Mouse (Mus musculus) urinary bladder, postnatal 25 days (tissue): ENCODE measurements around the gene Gm8369.
"Not testable (repeated sequence)": the region's sequence is repeated elsewhere in the genome, so short reads cannot be mapped to it uniquely, and the experiment has no call there.

Experiments used
- DNase-seq: peaks from one replicate; pipeline ENCODE4 v3.0.0; 2022; ENCODE audit warnings: low spot score

The Gm8369 gene

GRCm38 (mm10) chr19:11516246-11516645 lies 30.5 kb downstream of the Gm8369 start, which contains the start of gene Ms4a6b:
Ms4a6b (plus strand) TSS chr19:11516512.
- no peak for DNase-seq

DNA sequence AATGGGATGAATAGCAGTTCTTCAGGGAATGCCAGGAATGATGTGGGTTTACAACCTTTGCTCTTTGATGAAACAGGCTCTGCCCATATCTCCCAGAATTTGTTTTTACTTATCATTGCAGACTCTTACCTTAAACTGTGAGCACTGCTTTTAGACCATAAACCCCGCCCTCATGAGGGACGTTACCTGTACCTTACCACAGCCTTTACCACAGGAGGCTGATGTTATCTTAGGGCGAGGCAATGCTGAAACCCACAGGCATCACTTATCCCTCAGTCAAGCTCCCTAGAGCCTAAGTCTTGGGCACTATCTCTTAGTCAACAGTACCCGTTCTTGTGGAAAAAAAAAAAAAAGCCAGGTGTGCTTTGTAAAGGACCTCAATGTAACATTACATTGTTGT lies 31.1 kb downstream of the Gm8369 start:
- DNase-seq: no peak

- DNase-seq: not testable (repeated sequence)
Measured at GRCm38 (mm10) chr19:11517373-11517772, 31.6 kb downstream of the Gm8369 start.

DNA sequence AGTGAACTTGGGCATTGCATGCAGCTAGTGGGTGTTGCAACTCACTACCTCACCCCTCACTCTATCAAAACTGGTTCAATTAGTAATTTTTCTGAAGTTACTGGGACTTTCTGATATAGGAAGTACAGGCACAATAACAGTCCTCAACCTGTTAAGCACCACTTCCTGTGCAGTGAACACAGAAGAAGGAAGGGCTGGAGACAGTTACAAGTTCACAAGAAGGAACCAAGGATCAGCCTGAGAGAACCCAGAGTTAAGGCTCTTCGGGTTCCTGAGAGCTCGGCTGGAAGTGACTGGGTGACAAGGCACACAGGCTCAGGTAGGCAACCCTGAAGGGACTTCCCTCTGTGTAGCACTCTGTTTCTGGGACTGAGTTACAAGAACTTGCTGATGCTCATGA lies 32.6 kb downstream of the Gm8369 start:
- not testable (repeated sequence) for DNase-seq

DNA sequence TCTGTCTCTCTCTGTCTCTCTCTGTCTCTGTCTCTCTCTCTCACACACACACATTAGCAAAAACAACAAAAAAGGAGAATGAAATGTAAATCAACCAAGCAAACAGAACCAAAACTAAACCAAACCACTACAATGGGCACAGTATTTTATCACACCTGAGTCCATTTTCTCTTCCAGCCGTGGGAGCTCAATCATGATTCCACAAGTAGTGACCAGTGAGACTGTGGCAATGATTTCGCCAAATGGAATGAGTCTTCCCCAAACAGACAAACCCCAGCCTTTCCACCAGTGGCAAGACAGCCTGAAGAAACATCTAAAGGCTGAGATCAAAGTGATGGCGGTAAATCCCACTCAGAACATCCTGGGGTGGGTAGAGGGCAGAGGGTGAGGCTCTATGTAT lies 34.4 kb downstream of the Gm8369 start:
- DNase-seq: no peak

DNA sequence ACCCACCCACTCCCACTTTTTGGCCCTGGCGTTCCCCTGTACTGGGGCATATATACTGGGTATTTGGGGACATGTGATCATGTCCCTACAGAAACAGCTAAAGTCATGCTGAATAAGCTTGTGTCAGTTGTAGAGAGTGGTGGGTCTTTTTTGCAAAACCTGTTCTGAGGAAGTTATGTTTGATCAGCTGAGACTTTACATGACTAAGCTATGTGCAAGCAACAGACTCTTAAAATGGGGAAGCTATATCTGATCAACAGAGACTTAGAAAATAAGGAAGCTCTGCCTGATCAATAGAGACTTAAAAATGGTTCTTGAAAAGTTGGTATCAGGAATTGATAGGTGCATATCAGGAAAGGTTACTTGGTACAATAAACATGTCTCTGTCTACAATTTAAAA lies 47.7 kb downstream of the Gm8369 start:
- DNase-seq: no peak

- DNase-seq: peak; percentile 6
Measured at GRCm38 (mm10) chr19:11533888-11534445, 48.2 kb downstream of the Gm8369 start.

DNA sequence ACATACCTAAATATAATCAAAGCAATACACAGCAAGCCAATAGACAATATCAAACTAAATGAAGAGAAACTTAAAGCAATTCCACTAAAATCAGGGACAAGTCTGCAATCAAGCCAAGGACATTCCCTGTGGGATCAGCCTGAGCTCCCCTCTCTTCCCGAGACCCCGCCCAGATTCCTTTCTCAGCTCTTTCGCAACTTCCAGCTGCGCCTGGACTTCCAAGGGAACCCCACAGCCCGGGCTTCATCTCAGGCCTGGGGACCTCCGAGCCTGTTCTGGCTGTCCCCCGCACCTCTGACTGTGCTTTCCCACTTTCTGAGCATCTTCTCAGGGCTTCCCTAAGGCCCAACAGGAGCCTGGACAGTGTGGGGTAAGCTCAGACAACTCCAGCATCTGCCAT lies 50.9 kb downstream of the Gm8369 start, which contains the start of gene Ms4a4d:
Gene Ms4a4d, plus strand, starts transcription at position 209 of the 400 bp plus-strand sequence.
- peak; percentile 21 for DNase-seq

GRCm38 (mm10) chr19:11537336-11537735 lies 51.6 kb downstream of the Gm8369 start:
- DNase-seq: no peak

- DNase-seq: not testable (repeated sequence)
Measured at GRCm38 (mm10) chr19:11540166-11540821, 54.6 kb downstream of the Gm8369 start.

- DNase-seq: not testable (repeated sequence)
Measured at GRCm38 (mm10) chr19:11544383-11544782, 58.6 kb downstream of the Gm8369 start.

GRCm38 (mm10) chr19:11547911-11548310 lies 62.2 kb downstream of the Gm8369 start:
- no peak for DNase-seq

DNA sequence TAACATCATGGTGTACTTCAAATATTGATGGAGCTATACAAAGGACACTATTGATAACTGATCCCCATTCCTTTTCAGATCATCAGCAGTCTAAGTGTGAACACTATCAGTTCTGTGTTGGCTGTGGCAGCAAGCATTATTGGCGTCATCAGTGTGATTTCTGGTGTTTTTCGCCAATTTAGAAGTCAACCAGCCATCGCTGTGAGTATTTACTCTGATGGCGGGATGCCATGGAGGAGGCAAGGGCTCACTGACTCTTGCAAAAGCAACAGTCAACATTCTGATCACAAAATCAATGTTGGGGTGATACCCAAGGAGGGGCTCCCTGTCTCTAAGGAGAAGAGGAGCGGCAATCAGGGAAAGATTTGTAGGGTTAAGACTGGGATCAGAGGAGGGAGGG lies 69.0 kb downstream of the Gm8369 start:
- DNase-seq: no peak

DNA sequence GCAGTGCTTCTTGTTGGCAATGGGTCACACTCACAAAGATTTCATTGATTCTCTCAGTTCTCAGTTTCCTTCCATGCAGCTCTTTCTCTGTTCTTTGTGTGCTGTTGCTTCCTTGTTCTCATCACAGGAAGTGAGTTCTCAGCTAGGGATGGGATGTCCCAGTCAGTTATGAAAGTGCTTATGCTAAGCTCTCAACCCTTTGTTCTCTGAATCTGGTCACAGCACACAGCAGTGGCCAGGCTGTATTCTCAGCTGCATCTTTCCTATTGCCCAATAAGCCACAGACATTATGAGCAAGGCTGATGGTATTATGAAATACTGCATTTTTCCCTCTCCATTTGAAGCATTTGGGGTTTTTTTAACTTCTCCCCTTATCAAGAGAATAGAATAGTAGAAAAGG lies 73.8 kb downstream of the Gm8369 start:
- not testable (repeated sequence) for DNase-seq
